Mouse (Mus musculus): ENCODE measurements around the gene Gpt2.

DNA sequence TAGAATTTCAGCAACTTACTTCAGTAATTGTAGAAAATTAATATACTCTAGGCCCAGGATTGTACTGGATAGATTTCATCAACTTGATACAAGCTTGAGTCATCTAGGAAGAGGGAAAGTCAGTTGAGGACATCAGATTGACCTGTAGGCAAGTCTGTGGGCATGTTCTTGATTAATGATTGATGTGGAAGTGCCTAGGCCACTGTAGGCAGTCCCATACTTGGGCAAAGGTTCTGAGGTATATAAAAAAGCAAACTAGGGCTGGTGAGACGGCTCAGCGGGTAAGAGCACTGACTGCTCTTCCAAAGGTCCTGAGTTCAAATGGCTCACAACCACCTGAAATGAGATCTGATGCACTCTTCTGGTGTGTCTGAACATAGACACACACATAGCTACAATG is 75.4 kb downstream of the Gpt2 start:
- TF ChIP-seq MYOD1 (IDR thresholded peaks at IDR 0.05; ENCODE audit: control insufficient read depth, insufficient read length, low read depth) (no peak), CEBPB (IDR thresholded peaks at IDR 0.05; ENCODE audit: low read depth) (no peak)

Measured in C2C12 (cell line).